Mouse (Mus musculus): ENCODE data around the gene Ralgps1.

DNA sequence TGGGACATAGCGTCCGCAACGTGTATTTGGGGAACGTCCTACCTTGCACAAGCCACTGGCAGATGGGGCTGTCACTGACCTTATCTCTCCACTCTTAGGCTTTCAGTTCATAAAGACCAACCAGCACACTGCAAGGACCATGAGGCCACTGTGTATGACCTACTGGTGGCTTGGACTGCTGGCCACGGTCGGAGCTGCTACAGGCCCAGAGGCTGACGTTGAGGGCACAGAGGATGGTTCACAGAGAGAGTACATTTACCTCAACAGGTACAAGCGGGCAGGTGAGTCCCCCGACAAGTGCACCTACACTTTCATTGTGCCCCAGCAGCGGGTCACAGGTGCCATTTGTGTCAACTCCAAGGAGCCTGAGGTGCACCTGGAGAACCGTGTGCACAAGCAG lies 143.2 kb downstream of the Ralgps1 start:
- TF ChIP-seq CTCF (IDR thresholded peaks at IDR 0.05; ENCODE audit: control insufficient read depth, insufficient read depth, insufficient read length) (no peak), MAX (IDR thresholded peaks at IDR 0.05) (no peak), FOSL1 (IDR thresholded peaks at IDR 0.05; ENCODE audit: insufficient read depth, low read length, poor library complexity, severe bottlenecking) (no peak), USF1 (IDR thresholded peaks at IDR 0.05; ENCODE audit: low read depth) (no peak), MYOG (IDR thresholded peaks at IDR 0.05; ENCODE audit: control insufficient read depth, extremely low read depth, insufficient read length) (no peak)
